Mouse (Mus musculus) gonadal fat pad, adult 2 months (tissue): ENCODE results near the gene Armh1. TPM values are rescaled to one million over a fixed set of nuclear protein-coding genes. Genes with fewer than 3 reads are reported as not detected.
A peak's percentile ranks its signal among the peaks of the same experiment; 100 is the strongest.
"Not testable (repeated sequence)": the region's sequence is repeated elsewhere in the genome, so short reads cannot be mapped to it uniquely, and the experiment has no call there.

ENCODE experiments used
- DNase-seq: peaks from one replicate; pipeline ENCODE4 v3.0.0-alpha.2; 2012; ENCODE audit warnings: low read depth
- polyA plus RNA-seq: library from polyadenylated mRNA; depleted of rRNA; stranded (reverse); fragments of >200 nt; gene quantifications from 2 replicates; pipeline ENCODE4 v1.2.3, GENCODE M21; 2012

Gene Armh1
- polyA plus RNA-seq, 1 experiment, result 1.2 TPM

GRCm38 (mm10) chr4:117267831-117268437 is 16.0 kb upstream of the Armh1 start:
- DNase-seq, result no peak

GRCm38 (mm10) chr4:117267284-117267683 is 15.4 kb upstream of the Armh1 start:
- no peak for DNase-seq

DNA sequence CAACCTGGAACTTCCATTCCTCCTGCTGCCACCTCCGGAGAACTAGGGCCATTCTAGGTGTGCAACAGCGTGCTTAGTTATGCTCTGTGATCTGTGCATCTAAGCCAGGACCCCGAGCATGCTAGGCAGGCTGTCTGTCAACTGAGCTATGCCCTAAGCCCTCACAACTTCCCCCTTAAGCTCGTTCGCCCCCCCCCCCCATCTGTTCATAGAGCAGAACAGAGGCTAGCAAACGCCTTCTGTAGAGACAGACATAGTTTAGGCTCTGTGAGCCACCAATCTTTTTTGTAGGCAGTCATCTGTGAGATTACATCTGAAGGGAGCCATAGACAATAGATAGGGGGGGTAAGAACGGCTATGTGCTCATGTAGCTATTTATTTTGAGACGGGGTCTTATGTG is 11.1 kb upstream of the Armh1 start:
- DNase-seq, result no peak

DNA sequence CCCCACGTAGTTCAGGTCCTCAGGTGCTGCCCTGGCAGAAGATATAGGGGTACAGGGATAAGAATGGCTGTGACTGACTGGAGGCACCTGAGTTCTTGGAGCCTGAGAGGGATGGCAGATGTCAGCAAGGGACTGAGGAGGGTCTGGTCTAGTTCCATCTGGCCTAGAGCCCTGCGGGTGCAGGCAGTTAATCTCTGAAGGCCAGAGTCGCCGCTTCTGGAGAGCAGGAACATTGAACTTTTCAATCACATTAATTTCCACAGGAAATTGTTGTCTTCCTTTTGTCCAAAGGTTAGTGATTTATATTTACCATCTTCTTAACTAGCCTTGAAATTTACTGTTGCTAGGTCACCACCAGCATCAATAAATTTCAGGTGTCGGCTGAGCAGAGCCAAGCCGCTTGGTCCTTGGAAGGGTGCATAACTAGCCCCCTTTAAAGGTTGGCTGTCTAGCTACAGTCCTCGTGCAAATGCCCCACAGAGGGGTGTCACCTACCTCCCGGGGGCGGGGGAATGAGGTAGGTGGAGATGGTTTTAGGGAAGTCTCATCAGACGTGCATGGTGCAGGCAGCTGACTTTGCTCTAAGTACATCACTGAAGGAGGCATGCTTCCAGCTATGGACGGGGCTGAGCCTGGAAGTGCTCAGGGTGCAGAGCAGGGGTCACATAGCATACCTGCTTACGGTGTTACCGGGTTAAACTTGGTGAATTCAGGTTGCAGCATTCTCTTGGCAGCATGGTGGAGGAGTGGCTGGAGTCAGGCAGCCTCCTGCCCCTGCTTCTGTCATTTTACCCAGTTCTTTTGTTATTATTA is 10.4 kb upstream of the Armh1 start:
- no peak for DNase-seq

DNA sequence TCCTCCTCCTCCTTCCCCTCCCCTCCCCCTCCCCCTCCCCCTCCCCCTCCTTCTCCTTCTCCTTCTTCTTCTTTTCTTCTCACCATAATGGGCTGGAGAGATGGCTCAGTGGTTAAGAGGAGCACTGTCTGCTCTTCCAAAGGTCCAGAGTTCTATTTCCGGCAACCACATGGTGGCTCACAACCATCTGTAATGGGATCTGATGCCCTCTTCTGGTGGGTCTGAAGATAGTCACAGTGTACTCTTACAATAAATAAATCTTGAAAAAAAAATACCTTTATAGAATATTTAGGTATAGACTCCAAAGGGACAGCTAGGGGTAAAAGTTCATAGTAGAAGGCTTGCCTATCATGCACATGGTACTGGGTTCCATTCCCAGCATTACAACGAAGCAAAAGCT is 9.3 kb upstream of the Armh1 start:
- no peak for DNase-seq

GRCm38 (mm10) chr4:117259909-117260308 is 8.0 kb upstream of the Armh1 start:
- DNase-seq, result not testable (repeated sequence)

DNA sequence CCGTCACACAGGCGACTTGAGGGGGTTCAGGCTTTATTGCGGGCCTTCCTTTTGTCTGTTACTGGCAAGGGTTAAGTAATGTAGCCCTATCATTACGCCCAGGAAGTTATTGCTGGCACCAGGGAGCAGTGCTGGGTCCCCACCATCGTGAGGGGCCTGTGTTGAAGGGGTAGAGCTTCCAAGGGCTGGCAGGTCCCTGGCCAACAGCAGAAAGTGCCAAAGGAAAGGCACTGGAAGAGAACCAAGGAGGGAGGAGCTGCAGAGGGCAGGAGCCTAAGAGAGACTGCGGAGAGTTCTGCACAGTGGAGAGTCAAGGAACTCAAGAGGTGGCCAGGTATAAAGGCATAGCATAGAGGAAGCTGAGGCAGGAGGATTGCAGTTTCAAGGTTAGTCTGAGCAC is 2.7 kb upstream of the Armh1 start:
- no peak for DNase-seq

- no peak for DNase-seq
These were observed 2.2 kb upstream of the Armh1 start for GRCm38 (mm10) chr4:117254017-117254627.

DNA sequence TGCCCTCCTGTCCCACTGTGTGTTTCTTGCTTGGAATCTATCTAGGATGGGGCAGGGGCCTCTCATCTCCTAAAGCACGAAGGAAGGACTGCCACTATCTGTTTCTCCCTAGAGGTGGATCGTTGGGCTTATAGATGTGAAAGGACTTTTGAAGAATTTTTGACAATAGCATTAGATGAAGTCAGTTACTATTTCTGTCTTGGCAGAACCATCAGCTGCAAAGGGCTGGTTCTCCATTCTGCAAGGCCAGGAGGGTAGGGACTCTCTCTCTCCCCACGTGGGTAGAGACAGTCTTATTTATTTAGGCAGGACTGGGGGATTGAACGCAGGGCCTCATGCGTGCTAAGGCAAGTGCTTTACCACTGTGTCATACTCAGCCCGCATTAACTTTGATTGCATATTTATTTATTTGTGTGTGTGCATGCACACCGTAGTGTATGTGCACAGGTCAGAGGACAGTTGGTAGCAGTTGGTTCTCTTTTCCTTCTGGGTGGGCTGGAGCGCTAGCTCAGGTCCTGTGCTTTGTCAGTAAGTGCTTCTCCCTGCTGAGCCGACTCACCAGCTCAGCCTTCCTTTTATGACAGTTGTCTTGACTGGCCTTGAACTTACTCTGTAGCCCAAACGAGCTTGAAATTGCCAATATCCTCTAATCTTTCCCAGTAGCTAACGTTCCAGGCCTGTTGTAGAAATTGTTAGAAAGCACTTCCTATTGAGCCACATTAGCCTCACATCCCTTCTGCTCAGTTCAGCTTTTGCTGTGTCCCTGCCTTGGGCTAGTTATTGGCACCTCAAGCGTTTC is 1.5 kb upstream of the Armh1 start:
- peak; percentile 49 for DNase-seq

GRCm38 (mm10) chr4:117252755-117253154 is 830 bp upstream of the Armh1 start:
- DNase-seq, result no peak

DNA sequence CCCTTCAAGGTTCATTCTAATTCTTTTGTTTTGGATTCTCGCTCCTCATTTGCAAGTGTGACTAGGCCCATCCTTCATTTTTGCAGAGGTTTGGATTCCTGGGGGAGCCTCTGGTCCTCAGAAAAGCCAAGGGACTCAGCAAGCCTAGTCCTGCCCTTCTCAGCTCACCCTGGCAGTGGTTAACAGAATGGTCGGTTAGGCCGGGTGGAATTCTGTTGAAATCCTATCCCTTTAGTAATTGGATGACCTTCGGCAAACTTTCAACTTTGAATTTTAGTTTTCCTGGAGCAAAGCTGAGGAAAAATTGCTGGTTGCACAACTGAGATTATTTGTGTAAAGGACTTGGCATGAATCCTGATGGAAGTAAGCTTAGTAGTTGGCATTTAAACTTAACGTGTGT is 426 bp upstream of the Armh1 start:
- DNase-seq, result peak; percentile 95

GRCm38 (mm10) chr4:117250982-117251381 is 943 bp downstream of the Armh1 start:
- no peak for DNase-seq

GRCm38 (mm10) chr4:117240867-117241266 is 11.1 kb downstream of the Armh1 start:
- DNase-seq, result no peak

GRCm38 (mm10) chr4:117239153-117239552 is 12.8 kb downstream of the Armh1 start:
- DNase-seq, result no peak

GRCm38 (mm10) chr4:117235822-117236221 is 16.1 kb downstream of the Armh1 start:
- DNase-seq, result no peak

DNA sequence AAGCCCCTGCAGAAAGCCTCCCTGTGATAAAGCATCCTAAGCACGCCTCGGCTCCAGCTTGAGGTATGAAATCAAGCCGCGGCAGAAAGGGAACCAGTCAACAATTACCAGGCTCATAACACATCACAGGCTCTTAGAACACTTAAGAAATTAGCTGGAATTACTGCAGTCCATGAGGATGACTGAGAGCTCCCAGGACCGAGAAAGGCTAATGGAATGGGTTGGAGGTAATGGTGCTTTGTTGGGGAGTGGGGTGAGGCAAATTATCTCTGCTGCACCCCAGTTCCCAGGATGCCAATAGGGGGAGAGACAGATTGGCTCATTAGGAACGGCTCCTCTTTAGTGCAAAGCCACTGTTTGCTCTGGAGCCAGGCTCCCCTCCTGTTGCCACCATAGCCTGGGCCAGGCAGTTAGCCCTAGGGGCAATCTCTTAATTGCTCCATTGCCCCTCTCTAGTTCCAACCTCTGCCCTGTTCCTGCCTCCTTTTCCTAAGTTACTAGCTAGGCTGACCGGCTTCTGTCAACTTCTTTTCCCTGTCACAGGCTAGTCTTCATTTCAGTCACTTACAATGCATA is 17.7 kb downstream of the Armh1 start:
- DNase-seq, result no peak

DNA sequence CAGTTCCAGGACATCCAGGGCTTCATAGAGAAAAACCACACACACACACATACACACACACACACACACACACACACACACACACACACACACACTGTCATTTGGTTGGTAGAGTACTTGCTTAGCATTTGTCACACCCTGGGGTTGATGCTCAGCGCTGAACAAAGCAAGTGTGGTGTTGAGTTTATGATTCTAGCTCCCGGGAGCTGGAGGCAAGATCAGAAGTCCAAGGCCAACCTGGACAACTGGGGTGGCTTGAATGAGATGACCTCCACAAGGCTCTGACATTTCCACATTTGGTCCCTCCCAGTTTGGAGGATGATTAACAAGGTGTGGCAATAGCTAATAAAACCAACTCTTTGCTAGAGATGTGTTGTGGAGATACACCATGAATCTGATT is 20.7 kb downstream of the Armh1 start:
- DNase-seq, result no peak

DNA sequence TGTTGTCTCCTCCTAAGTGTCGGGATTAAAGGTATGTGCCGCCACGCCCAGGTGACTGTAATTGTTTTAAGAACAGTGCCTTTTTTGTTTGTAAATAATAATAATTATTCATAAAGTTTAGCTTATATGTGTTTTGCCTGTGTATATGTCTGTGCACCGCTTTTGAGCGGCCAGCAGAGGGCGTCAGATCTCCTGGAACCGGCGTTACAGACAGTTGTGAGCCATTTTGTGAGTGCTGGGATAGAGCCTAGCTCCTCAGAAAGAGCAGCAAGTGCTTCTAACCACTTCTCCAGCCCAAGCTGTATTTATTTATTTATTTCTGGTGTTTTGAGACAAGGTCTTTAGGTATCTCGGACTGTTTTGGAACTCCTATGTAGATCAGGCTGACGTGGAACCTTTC is 21.6 kb downstream of the Armh1 start:
- DNase-seq, result no peak

GRCm38 (mm10) chr4:117229590-117229989 is 22.3 kb downstream of the Armh1 start:
- no peak for DNase-seq

DNA sequence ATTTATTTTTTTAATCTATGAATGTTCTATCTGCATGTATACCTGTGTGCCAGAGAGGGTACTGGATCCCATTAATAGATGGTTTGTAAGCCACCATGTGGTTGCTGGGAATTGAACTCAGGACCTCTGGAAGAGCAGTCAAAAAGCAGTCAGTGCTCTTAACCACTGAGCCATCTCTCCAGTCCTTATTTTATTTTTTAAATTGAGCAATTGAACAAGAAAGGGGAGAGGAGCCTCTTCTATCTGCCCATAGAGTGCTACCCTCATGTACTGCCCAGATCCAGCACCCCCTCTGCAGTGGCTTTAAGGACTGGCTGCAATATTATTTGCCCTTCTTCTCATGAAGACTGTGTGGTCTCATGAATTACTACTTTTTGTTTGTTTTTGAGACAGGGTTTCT is 26.7 kb downstream of the Armh1 start:
- DNase-seq, result no peak

DNA sequence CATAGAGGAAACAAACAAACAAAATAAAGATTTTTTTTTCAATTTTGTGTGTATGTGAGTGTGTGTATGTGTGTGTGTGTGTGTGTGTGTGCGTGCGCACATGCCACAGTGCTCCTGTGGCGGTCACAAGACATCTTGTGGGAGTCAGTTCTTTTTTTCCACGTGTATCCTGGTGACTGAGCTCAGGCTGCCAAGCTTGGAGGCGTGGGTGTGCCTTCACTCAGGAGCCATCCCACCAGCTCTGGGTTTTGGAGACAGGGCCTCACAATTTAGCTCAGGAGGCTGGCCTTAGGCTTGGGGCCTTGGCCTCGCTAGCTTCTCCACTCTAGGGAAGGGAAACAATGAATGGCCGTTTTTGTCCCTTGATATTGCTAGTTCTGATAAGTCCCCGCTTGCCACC is 27.8 kb downstream of the Armh1 start:
- DNase-seq, result no peak

- no peak for DNase-seq
These were observed 28.9 kb downstream of the Armh1 start for GRCm38 (mm10) chr4:117223001-117223400.
